25 mouse cellular contexts compared by ENCODE assay signal in the genomic region with DNA sequence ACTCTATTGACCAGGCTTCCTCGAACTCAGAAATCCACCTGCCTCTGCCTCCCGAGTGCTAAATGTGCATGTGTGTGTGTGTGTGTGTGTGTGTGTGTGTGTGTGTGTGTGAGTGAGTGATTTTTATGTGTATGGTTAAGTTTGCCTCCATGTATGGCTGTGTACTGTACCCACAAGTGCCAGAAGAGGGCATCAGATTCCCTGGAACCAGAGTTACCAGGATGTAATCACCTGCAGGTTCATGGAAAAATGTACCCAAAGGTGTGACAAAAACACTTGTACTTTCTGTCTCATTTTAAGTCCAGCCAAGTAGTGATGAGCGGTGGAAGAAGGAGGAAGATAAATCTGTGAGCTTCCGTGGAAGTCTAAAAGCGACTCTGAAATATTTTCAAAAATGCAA.
A peak's percentile ranks its signal among the peaks of the same experiment; 100 is the strongest.
DNase-seq lines count a peak whose midpoint lies in the region; ATAC-seq and TF ChIP-seq lines count a peak whose summit lies in the region.
"Had no signal": no experiment of that assay in that cellular context is flagged by ENCODE, and none has a peak within 500 bp of the region (broad histone marks: within the 10 kb centered on the region; RNA-seq: fewer than 3 reads in every experiment).

No protein-coding gene starts in this region.

- no peak overlapping the region for H3K4me3 ChIP-seq in forebrain, embryonic 14.5 days (ENCODE audit: low read depth, low read length)
- H3K4me3 ChIP-seq in forebrain, embryonic 11.5 days (ENCODE audit: low read depth, low read length) = no peak overlapping the region
- H3K4me3 ChIP-seq in hindbrain, postnatal 0 days (ENCODE audit: low read length) = no peak overlapping the region
- no peak overlapping the region for H3K4me3 ChIP-seq in hindbrain, embryonic 12.5 days
- no peak overlapping the region for H3K4me3 ChIP-seq in lung, embryonic 14.5 days (ENCODE audit: low read depth, low read length)
- no peak overlapping the region for H3K4me3 ChIP-seq in stomach, postnatal 0 days (ENCODE audit: low read depth, low read length)
- H3K4me3 ChIP-seq: heart, embryonic 15.5 days; hindbrain, embryonic 15.5 days; intestine, embryonic 15.5 days; limb, embryonic 12.5 days; liver, embryonic 12.5 days; megakaryocyte, embryonic 14.5 days; midbrain, embryonic 15.5 days had no signal

- peak; percentile 60 for TF ChIP-seq CTCF in hindbrain, postnatal 0 days (IDR thresholded peaks at IDR 0.05; ENCODE audit: low read depth)
- TF ChIP-seq CTCF in lung, embryonic 14.5 days (IDR thresholded peaks at IDR 0.05; ENCODE audit: low read depth) = peak; percentile 58
- TF ChIP-seq CTCF in stomach, postnatal 0 days (IDR thresholded peaks at IDR 0.05; ENCODE audit: low read depth) = peak; percentile 59

- ATAC-seq in forebrain, embryonic 14.5 days = no peak
- ATAC-seq in forebrain, embryonic 11.5 days (replicated peaks; ENCODE audit: low FRiP score) = no peak
- no peak for ATAC-seq in hindbrain, postnatal 0 days
- no peak for ATAC-seq in hindbrain, embryonic 12.5 days (ENCODE audit: low FRiP score)
- no peak for ATAC-seq in lung, embryonic 14.5 days (ENCODE audit: insufficient read depth)
- no peak for ATAC-seq in stomach, postnatal 0 days (ENCODE audit: low FRiP score, low TSS enrichment)
- ATAC-seq: CD4-positive, CD25-positive, alpha-beta regulatory T cell, adult 4 months; intestine, embryonic 15.5 days; liver, embryonic 12.5 days; midbrain, embryonic 15.5 days had no signal

- H3K27me3 ChIP-seq in forebrain, embryonic 14.5 days (replicated peaks; ENCODE audit: control insufficient read depth, insufficient read depth, low read length) = no peaks in the 10 kb centered on the region
- no peaks in the 10 kb centered on the region for H3K27me3 ChIP-seq in forebrain, embryonic 11.5 days (ENCODE audit: control insufficient read depth, insufficient read depth, low read length)
- no peaks in the 10 kb centered on the region for H3K27me3 ChIP-seq in hindbrain, postnatal 0 days (ENCODE audit: insufficient read depth, low read length)
- no peaks in the 10 kb centered on the region for H3K27me3 ChIP-seq in hindbrain, embryonic 12.5 days
- no peaks in the 10 kb centered on the region for H3K27me3 ChIP-seq in lung, embryonic 14.5 days (ENCODE audit: insufficient read depth, low read length)
- H3K27me3 ChIP-seq in stomach, postnatal 0 days (ENCODE audit: control insufficient read depth, insufficient read depth, low read length) = no peaks in the 10 kb centered on the region
- H3K27me3 ChIP-seq: embryonic facial prominence, embryonic 15.5 days; heart, embryonic 15.5 days; hindbrain, embryonic 15.5 days; intestine, embryonic 15.5 days; liver, embryonic 12.5 days; megakaryocyte, embryonic 14.5 days; midbrain, embryonic 15.5 days had no signal

- 95% methylated on average over 5 of the region's 5 CpGs for WGBS in forebrain, embryonic 14.5 days
- WGBS in forebrain, embryonic 11.5 days = 90% methylated on average over 5 of the region's 5 CpGs
- 96% methylated on average over 5 of the region's 5 CpGs for WGBS in hindbrain, postnatal 0 days
- WGBS in hindbrain, embryonic 12.5 days = 95% methylated on average over 5 of the region's 5 CpGs
- WGBS in lung, embryonic 14.5 days = 92% methylated on average over 5 of the region's 5 CpGs
- WGBS in stomach, postnatal 0 days = 94% methylated on average over 5 of the region's 5 CpGs

- H3K4me2 ChIP-seq in forebrain, embryonic 14.5 days (ENCODE audit: low read length) = no peak overlapping the region
- H3K4me2 ChIP-seq in forebrain, embryonic 11.5 days (ENCODE audit: low read depth, low read length, severe bottlenecking) = no peak overlapping the region
- no peak overlapping the region for H3K4me2 ChIP-seq in hindbrain, postnatal 0 days (ENCODE audit: low read depth, low read length)
- no peak overlapping the region for H3K4me2 ChIP-seq in hindbrain, embryonic 12.5 days (replicated peaks)
- H3K4me2 ChIP-seq in lung, embryonic 14.5 days = no peak overlapping the region
- H3K4me2 ChIP-seq in stomach, postnatal 0 days (replicated peaks; ENCODE audit: low read depth) = no peak overlapping the region
- H3K4me2 ChIP-seq: heart, embryonic 15.5 days; hindbrain, embryonic 15.5 days; intestine, embryonic 15.5 days; limb, embryonic 12.5 days; liver, embryonic 12.5 days; midbrain, embryonic 15.5 days had no signal

- peak; percentile 44 for DNase-seq in forebrain, embryonic 14.5 days (ENCODE audit: low spot score)
- no peak for DNase-seq in forebrain, embryonic 11.5 days (ENCODE audit: low spot score)
- peak; percentile 40 for DNase-seq in hindbrain, postnatal 0 days (ENCODE audit: low spot score)
- DNase-seq in lung, embryonic 14.5 days = peak; percentile 28
- DNase-seq in lung, postnatal 36 days = no peak
- no peak for DNase-seq in stomach, postnatal 0 days (ENCODE audit: low spot score)
- DNase-seq: adrenal gland, adult 2 months; cerebellum, adult 18-20 months; cerebellum, postnatal 14 days; gastrocnemius, postnatal 10 days; heart, adult 18-20 months; heart, postnatal 4 days; kidney, postnatal 4 days; lung, adult 2 months; thymus, postnatal 14 days had no signal

- H3K27ac ChIP-seq in forebrain, embryonic 14.5 days (ENCODE audit: low read depth, low read length) = no peak overlapping the region
- no peak overlapping the region for H3K27ac ChIP-seq in forebrain, embryonic 11.5 days (ENCODE audit: low read depth, low read length)
- no peak overlapping the region for H3K27ac ChIP-seq in hindbrain, postnatal 0 days
- H3K27ac ChIP-seq in hindbrain, embryonic 12.5 days = no peak overlapping the region
- no peak overlapping the region for H3K27ac ChIP-seq in lung, embryonic 14.5 days (ENCODE audit: low read depth)
- H3K27ac ChIP-seq in stomach, postnatal 0 days (replicated peaks) = no peak overlapping the region
- H3K27ac ChIP-seq: heart, embryonic 15.5 days; hindbrain, embryonic 15.5 days; intestine, embryonic 15.5 days; limb, embryonic 12.5 days; liver, embryonic 12.5 days; midbrain, embryonic 15.5 days had no signal

- no peak overlapping the region for H3K9ac ChIP-seq in forebrain, embryonic 14.5 days (ENCODE audit: low read length)
- H3K9ac ChIP-seq in forebrain, embryonic 11.5 days (ENCODE audit: low read length) = no peak overlapping the region
- no peak overlapping the region for H3K9ac ChIP-seq in hindbrain, postnatal 0 days (replicated peaks; ENCODE audit: low read length)
- no peak overlapping the region for H3K9ac ChIP-seq in hindbrain, embryonic 12.5 days
- H3K9ac ChIP-seq in lung, embryonic 14.5 days = no peak overlapping the region
- no peak overlapping the region for H3K9ac ChIP-seq in stomach, postnatal 0 days (ENCODE audit: low read length)
- H3K9ac ChIP-seq: embryonic facial prominence, embryonic 15.5 days; heart, embryonic 15.5 days; hindbrain, embryonic 15.5 days; intestine, embryonic 15.5 days; limb, embryonic 12.5 days; liver, embryonic 12.5 days; midbrain, embryonic 15.5 days had no signal

- H3K36me3 ChIP-seq in forebrain, embryonic 14.5 days (ENCODE audit: control insufficient read depth, insufficient read depth, low read length) = no peaks in the 10 kb centered on the region
- H3K36me3 ChIP-seq in forebrain, embryonic 11.5 days (ENCODE audit: control insufficient read depth, insufficient read depth, low read length) = no peaks in the 10 kb centered on the region
- H3K36me3 ChIP-seq in hindbrain, postnatal 0 days (ENCODE audit: insufficient read depth, low read length) = no peaks in the 10 kb centered on the region
- H3K36me3 ChIP-seq in hindbrain, embryonic 12.5 days = no peaks in the 10 kb centered on the region
- H3K36me3 ChIP-seq in lung, embryonic 14.5 days (ENCODE audit: insufficient read depth) = no peaks in the 10 kb centered on the region
- H3K36me3 ChIP-seq in stomach, postnatal 0 days (ENCODE audit: control insufficient read depth, insufficient read depth, low read length) = no peaks in the 10 kb centered on the region
- H3K36me3 ChIP-seq: embryonic facial prominence, embryonic 15.5 days; heart, embryonic 15.5 days; hindbrain, embryonic 15.5 days; intestine, embryonic 15.5 days; limb, embryonic 12.5 days; liver, embryonic 12.5 days; midbrain, embryonic 15.5 days had no signal

- H3K9me3 ChIP-seq in forebrain, embryonic 14.5 days (replicated peaks; ENCODE audit: control insufficient read depth, low read length) = no peaks in the 10 kb centered on the region
- H3K9me3 ChIP-seq in forebrain, embryonic 11.5 days (ENCODE audit: control insufficient read depth, low read length) = no peaks in the 10 kb centered on the region
- H3K9me3 ChIP-seq in hindbrain, postnatal 0 days (ENCODE audit: low read length) = no peaks in the 10 kb centered on the region
- H3K9me3 ChIP-seq in hindbrain, embryonic 12.5 days (replicated peaks) = no peaks in the 10 kb centered on the region
- no peaks in the 10 kb centered on the region for H3K9me3 ChIP-seq in lung, embryonic 14.5 days (ENCODE audit: low read depth, low read length)
- H3K9me3 ChIP-seq in stomach, postnatal 0 days (ENCODE audit: control insufficient read depth, low read length) = no peaks in the 10 kb centered on the region
- H3K9me3 ChIP-seq: embryonic facial prominence, embryonic 15.5 days; heart, embryonic 15.5 days; hindbrain, embryonic 15.5 days; intestine, embryonic 15.5 days; limb, embryonic 12.5 days; liver, embryonic 12.5 days; midbrain, embryonic 15.5 days had no signal

- H3K4me1 ChIP-seq in forebrain, embryonic 14.5 days (ENCODE audit: control insufficient read depth, insufficient read depth, low read length) = peaks cover 3% of the 10 kb centered on the region; the same call in 1 of the 2 replicates
- peaks cover 3% of the 10 kb centered on the region; the same call in 1 of the 2 replicates for H3K4me1 ChIP-seq in forebrain, embryonic 11.5 days (replicated peaks; ENCODE audit: control insufficient read depth, insufficient read depth, low read length)
- no peaks in the 10 kb centered on the region for H3K4me1 ChIP-seq in hindbrain, postnatal 0 days (ENCODE audit: insufficient read depth, low read length)
- peaks cover 5% of the 10 kb centered on the region for H3K4me1 ChIP-seq in hindbrain, embryonic 12.5 days
- 0 out of 2 replicates have a peak, but pooled peaks cover 3% of the 10 kb centered on the region for H3K4me1 ChIP-seq in lung, embryonic 14.5 days (ENCODE audit: insufficient read depth)
- no peaks in the 10 kb centered on the region; the same call in 1 of the 2 replicates for H3K4me1 ChIP-seq in stomach, postnatal 0 days (replicated peaks; ENCODE audit: control insufficient read depth, insufficient read depth)
- H3K4me1 ChIP-seq: embryonic facial prominence, embryonic 15.5 days; heart, embryonic 15.5 days; intestine, embryonic 15.5 days; limb, embryonic 12.5 days; liver, embryonic 12.5 days; megakaryocyte, embryonic 14.5 days had no signal

- TF ChIP-seq EP300 in stomach, postnatal 0 days (optimal IDR thresholded peaks at IDR 0.05) = no peak

Comparison
In these comparisons a context has a peak if more than half of its experiments do, and no peak if none do; other contexts are left out.
1. DNase-seq: peak in forebrain, embryonic 14.5 days (single experiment), hindbrain, postnatal 0 days (single experiment) and lung, embryonic 14.5 days (single experiment); none in forebrain, embryonic 11.5 days (single experiment), lung, postnatal 36 days (single experiment) and stomach, postnatal 0 days (single experiment).
2. Peak in every context shown above with its lines, with median percentiles within 50 percentile points of each other: CTCF ChIP-seq.